In genomic region chr1:171610026-171610425, GRCm38 (mm10) we compare ENCODE assay signal across 10 mouse cellular contexts. TPM values are rescaled to one million over a fixed set of nuclear protein-coding genes. Genes with fewer than 3 reads are reported as not detected.
DNase-seq lines count a peak whose midpoint lies in the region; ATAC-seq lines count a peak whose summit lies in the region.
"Had no signal": no experiment of that assay in that cellular context is flagged by ENCODE, and none has a peak within 500 bp of the region (broad histone marks: within the 10 kb centered on the region; RNA-seq: fewer than 3 reads in every experiment).

No protein-coding gene starts in this region.

- ATAC-seq in megakaryocyte, adult 5-6 weeks (ENCODE audit: poor library complexity, severe bottlenecking), result peak; percentile 60

- DNase-seq in heart, adult 11 months, result peak; percentile 83
- DNase-seq in heart, postnatal 36 days, result no peak
- DNase-seq in A20 (ENCODE audit: low read depth, low spot score) (peak; percentile 83), ZHBTc4 (ENCODE audit: low read depth, low spot score) (peak; percentile 54)
- no peak for DNase-seq in urinary bladder, adult 18-20 months (ENCODE audit: low spot score in 2 of 2)
- no peak for DNase-seq in kidney, postnatal 10 days
- no peak for DNase-seq in right cerebral cortex, postnatal 4 days
- DNase-seq: heart, adult 18-20 months; kidney, postnatal 14 days had no signal

- intact Hi-C loops in heart, postnatal 36 days (cut with DNase I), result no loop called here

RNA-seq across cellular contexts. Expression of gene Ly9, which starts 2.8 kb away (rescaled TPM):
- total RNA-seq in heart, postnatal 36 days (2021), result under 1 TPM; 0.19 to 0.38 TPM
- 41.3 and 43.2 TPM in 2 replicates for total RNA-seq in megakaryocyte, adult 5-6 weeks (2015)
- total RNA-seq in megakaryocyte, adult 5-6 weeks (2017), result 72.9 and 75.3 TPM in 2 replicates

RNA-seq across cellular contexts. Expression of gene Slamf7, which starts 42.8 kb away (rescaled TPM):
- under 1 TPM; 0.28 to 0.38 TPM for total RNA-seq in heart, postnatal 36 days (2021)
- 13.4 and 16.1 TPM in 2 replicates for total RNA-seq in megakaryocyte, adult 5-6 weeks (2015)
- 9.3 and 17.3 TPM in 2 replicates for total RNA-seq in megakaryocyte, adult 5-6 weeks (2017)

RNA-seq across cellular contexts. Expression of gene Cd244a, which starts 51.0 kb away (rescaled TPM):
- total RNA-seq in heart, postnatal 36 days (2021), result under 1 TPM; 0.38 to 0.50 TPM
- 12.3 and 15.1 TPM in 2 replicates for total RNA-seq in megakaryocyte, adult 5-6 weeks (2015)
- total RNA-seq in megakaryocyte, adult 5-6 weeks (2017), result 16.3 and 16.8 TPM in 2 replicates

Comparison
In these comparisons a context has a peak if more than half of its experiments do, and no peak if none do; other contexts are left out.
1. DNase-seq: peak in heart, adult 11 months (single experiment), A20 (single experiment) and ZHBTc4 (single experiment); none in heart, postnatal 36 days (0 of 2), urinary bladder, adult 18-20 months (0 of 2), kidney, postnatal 10 days (single experiment) and right cerebral cortex, postnatal 4 days (single experiment).
2. RNA of gene Ly9, which starts 2.8 kb away (total RNA-seq): 41.3 to 75.3 TPM in megakaryocyte, adult 5-6 weeks; 0.19 to 0.38 TPM in heart, postnatal 36 days; every median in the first group is over 10 times any median in the second.
3. RNA of gene Slamf7, which starts 42.8 kb away (total RNA-seq): 9.3 to 17.3 TPM in megakaryocyte, adult 5-6 weeks; 0.28 to 0.38 TPM in heart, postnatal 36 days; every median in the first group is over 4 times any median in the second.
4. RNA of gene Cd244a, which starts 51.0 kb away (total RNA-seq): 12.3 to 16.8 TPM in megakaryocyte, adult 5-6 weeks; 0.38 to 0.50 TPM in heart, postnatal 36 days; every median in the first group is over 4 times any median in the second.